Mouse (Mus musculus) heart, adult 10 weeks (tissue): Measurements from ENCODE around the gene Ssmem1. TPM values are rescaled to one million over a fixed set of nuclear protein-coding genes. Genes with fewer than 3 reads are reported as not detected.

Experiments
- polyA plus RNA-seq: library from polyadenylated mRNA; stranded (reverse); fragments of 350-450 nt; fragmentation: Illumina TruSeq; extraction: RNeasy Lipid Tissue Mini Kit (QIAGEN cat#74804); gene quantifications from one replicate; pipeline ENCODE4 v1.2.3, GENCODE M21; 2014; ENCODE audit warnings: low read depth, low replicate concordance

Ssmem1 gene
- not detected for polyA plus RNA-seq

DNA sequence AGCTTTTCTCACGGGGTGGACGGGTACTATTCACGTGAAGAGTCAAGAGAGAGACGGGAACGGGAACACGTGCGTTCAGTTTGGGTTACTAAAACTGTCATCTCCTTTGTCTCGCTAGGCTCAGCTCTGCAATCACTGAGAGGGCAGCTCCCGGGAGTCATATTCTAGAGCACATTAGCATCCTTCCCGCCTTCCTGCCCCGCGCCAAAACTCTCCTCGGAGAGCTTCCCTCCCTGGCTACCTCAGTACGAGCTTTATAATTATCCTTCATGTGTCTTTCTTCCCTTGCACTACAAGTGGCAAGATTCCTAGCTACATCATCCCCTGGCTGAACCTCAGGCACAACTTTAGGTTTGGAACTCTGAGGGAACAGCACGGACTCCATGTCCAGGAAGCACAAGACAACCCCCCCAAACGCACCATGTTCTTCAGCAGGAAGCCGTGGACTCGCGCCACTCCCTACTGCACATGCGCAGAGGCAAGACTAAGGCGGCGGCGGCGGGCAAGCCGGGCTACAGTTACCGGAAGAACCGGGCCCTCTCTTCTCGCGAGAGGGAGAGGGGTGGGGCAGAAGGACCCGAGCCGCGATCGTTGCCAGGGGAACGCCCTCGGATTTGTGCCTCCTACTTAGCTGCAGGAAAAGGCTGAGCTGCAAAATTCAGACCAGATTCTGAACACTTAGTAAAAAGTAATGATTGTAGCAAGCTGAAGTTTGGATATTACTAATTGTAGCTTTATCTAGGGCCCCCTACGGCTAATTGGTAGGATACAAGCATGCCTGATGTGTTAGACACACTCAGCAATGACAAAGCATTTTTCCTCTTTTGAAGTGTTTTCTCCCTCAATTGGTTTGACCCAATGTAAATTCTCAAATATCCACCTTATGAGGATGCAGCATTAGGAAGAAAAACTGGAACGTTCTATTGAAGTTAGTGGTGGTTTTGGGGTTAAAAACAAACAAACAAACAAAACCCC, at the start of gene Ssmem1, which contains the start of gene Tmem209:
Gene Ssmem1 (plus strand): TSS at position 585 of the 975 bp plus-strand sequence.
Gene Tmem209 (minus strand): TSS at position 519 of the 975 bp plus-strand sequence.

DNA sequence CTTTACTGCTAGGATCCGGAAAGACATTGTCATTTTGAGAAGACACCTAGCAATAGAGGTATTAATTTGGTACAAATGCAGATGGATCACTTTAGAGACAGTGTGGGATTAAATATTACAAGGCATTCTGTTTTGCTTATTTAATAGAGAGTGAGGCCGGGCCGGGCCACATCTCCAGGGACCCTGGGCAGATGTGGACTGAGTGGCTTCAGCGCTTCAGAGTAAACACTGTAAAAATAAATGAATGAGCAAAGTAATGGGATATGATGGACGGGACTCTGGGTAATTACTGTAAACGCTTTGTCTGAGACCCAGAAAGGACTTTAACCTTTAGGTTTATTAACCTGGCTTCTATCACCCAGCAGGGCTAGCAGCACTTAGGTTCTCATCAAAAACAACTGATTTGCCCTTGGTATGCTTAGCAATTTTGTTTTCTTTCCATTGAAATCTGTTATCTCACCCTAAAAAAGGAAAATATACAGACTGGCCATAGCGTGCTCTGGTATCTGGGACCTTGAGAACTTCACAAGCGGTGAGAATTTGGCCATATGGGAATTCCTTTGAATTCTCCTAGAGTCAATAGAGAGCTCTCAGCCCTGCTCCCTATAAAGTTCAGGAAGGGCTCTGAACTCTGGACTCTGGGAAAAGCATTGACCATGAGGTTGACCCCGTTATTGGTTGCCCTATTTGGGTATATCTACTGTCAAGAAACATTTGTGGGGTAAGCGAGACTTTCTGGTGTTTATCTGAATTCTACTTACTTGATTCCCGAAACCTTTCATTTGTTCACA, 31.6 kb downstream of the Ssmem1 start, which contains the start of gene Cpa2:
Gene Cpa2 (plus strand): TSS at position 574 of the 791 bp plus-strand sequence.

DNA sequence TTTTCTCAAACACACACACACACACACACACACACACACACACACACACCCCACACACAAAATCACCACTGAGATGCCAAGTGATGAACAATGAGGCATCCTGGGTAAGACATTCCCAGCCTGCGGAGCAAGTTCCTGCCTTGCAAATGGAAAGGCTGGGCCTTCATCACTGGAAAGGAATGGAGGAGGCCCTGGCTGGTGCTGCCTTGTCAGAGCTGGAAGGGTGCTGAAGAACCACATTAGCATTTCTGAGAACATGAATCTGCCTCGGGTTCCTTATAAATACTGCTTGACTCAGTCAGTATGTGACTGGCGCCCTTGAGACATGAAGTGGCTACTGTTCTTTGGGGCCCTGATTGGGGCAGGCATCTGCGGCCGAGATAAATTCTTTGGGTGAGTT, 58.4 kb downstream of the Ssmem1 start, which contains the start of gene Cpa4:
Gene Cpa4 (plus strand): TSS at position 301 of the 400 bp plus-strand sequence.

Other genes starting within 250 kb of the Ssmem1 start
- 41.3 TPM for gene Ube2h, start 205.3 kb upstream of the Ssmem1 start, polyA plus RNA-seq
- 17.4 TPM for gene Zc3hc1, start 118.8 kb upstream of the Ssmem1 start, polyA plus RNA-seq
- 28.4 TPM for gene Klhdc10, start 108.0 kb upstream of the Ssmem1 start, polyA plus RNA-seq
- 13.7 TPM for gene Tmem209, start 66 bp upstream of the Ssmem1 start, polyA plus RNA-seq
- not detected for gene Cpa2, start 31.7 kb downstream of the Ssmem1 start, polyA plus RNA-seq
- gene Cpa4, start 58.5 kb downstream of the Ssmem1 start, polyA plus RNA-seq: not detected
- gene Cpa5, start 101.2 kb downstream of the Ssmem1 start, polyA plus RNA-seq: not detected
- gene Cpa1, start 129.4 kb downstream of the Ssmem1 start, polyA plus RNA-seq: not detected
- gene Cep41, start 183.9 kb downstream of the Ssmem1 start, polyA plus RNA-seq: 3.0 TPM
- gene Mest, start 213.7 kb downstream of the Ssmem1 start, polyA plus RNA-seq: 3.5 TPM